Mouse (Mus musculus): ENCODE results near the gene Gm43302. TPM values are rescaled to one million over a fixed set of nuclear protein-coding genes. Genes with fewer than 3 reads are reported as not detected.

Gm43302 gene
- polyA plus RNA-seq, 1 experiment from 2014 or later = not detected

Other genes with a start within 250 kb of the Gm43302 start
- gene Gbp9, start 154.2 kb downstream of the Gm43302 start, polyA plus RNA-seq (2014; fragmentation: Nextera tagmentation; extraction: Ambion mirVana) = 0.76 and 2.1 TPM in 2 replicates
- 0.31 and 0.39 TPM in 2 replicates for gene Gbp8, start 154.2 kb downstream of the Gm43302 start, polyA plus RNA-seq (2014; fragmentation: Nextera tagmentation; extraction: Ambion mirVana)
- 0.24 and 0.31 TPM in 2 replicates for gene Gbp4, start 154.1 kb downstream of the Gm43302 start, polyA plus RNA-seq (2014; fragmentation: Nextera tagmentation; extraction: Ambion mirVana)
- gene Gbp10, start 54.2 kb downstream of the Gm43302 start, polyA plus RNA-seq (2014; fragmentation: Nextera tagmentation; extraction: Ambion mirVana) = not detected in 2 replicates
- gene Gbp6, start within 50 bp of the Gm43302 start, polyA plus RNA-seq (2014; fragmentation: Nextera tagmentation; extraction: Ambion mirVana) = 0.26 and 0.27 TPM in 2 replicates
- 8.0 and 12.1 TPM in 2 replicates for gene Lrrc8b, start 122.1 kb upstream of the Gm43302 start, polyA plus RNA-seq (2014; fragmentation: Nextera tagmentation; extraction: Ambion mirVana)
- gene Lrrc8c, start 225.7 kb upstream of the Gm43302 start, polyA plus RNA-seq (2014; fragmentation: Nextera tagmentation; extraction: Ambion mirVana) = 13.1 and 14.2 TPM in 2 replicates